10 mouse cellular contexts compared by ENCODE assay signal in the genomic region with DNA sequence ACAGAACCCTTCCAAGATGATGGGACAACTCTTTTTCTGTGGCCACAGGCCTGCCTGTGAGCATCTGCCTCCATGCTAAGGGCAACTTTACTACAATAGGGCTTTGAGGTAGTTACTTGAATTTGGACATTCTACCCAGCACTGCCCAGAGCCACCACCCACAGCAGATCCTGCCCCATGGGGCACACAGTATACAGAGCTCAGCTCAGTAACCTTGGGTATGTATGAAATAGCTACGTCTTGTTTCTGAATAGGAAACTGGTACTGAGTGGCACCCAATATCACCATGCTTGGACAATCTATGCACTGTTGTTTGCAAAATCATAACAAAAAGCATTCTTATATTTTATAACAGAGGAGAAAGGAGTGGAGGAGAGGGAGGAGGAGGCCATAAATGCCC.
"Had no signal": no experiment of that assay in that cellular context is flagged by ENCODE, and none has a peak within 500 bp of the region (broad histone marks: within the 10 kb centered on the region; RNA-seq: fewer than 3 reads in every experiment).

No protein-coding gene starts in this region.

- H3K9ac ChIP-seq: liver, embryonic 13.5 days; neural tube, embryonic 12.5 days; neural tube, embryonic 15.5 days had no signal

- H3K9me3 ChIP-seq: liver, embryonic 13.5 days; neural tube, embryonic 12.5 days; neural tube, embryonic 15.5 days had no signal

- H3K4me1 ChIP-seq: liver, embryonic 13.5 days; neural tube, embryonic 12.5 days; neural tube, embryonic 15.5 days had no signal

- H3K4me2 ChIP-seq: liver, embryonic 13.5 days; midbrain, embryonic 11.5 days; neural tube, embryonic 12.5 days; neural tube, embryonic 15.5 days had no signal

- H3K4me3 ChIP-seq: left cerebral cortex, adult 2 months; liver, embryonic 13.5 days; neural tube, embryonic 12.5 days; neural tube, embryonic 15.5 days had no signal

- DNase-seq: kidney, adult 2 months; liver, embryonic 13.5 days; lung, adult 2 months; thymus, postnatal 25 days had no signal

- H3K27me3 ChIP-seq: liver, embryonic 13.5 days; neural tube, embryonic 12.5 days; neural tube, embryonic 15.5 days had no signal

- H3K27ac ChIP-seq: kidney, postnatal 0 days; liver, embryonic 13.5 days; neural tube, embryonic 12.5 days; neural tube, embryonic 15.5 days; stomach, postnatal 0 days had no signal

- H3K36me3 ChIP-seq: liver, embryonic 13.5 days; neural tube, embryonic 12.5 days; neural tube, embryonic 15.5 days had no signal
